Mouse (Mus musculus) adrenal gland, adult 8-10 months (tissue): ENCODE data around the gene Nrap. TPM values are rescaled to one million over a fixed set of nuclear protein-coding genes. Genes with fewer than 3 reads are reported as not detected.
"Not testable (repeated sequence)": the region's sequence is repeated elsewhere in the genome, so short reads cannot be mapped to it uniquely, and the experiment has no call there.

Experiments
- DNase-seq: peaks from one replicate; pipeline ENCODE4 v3.0.0; 2022
- total RNA-seq, 4 experiments: library from RNA; stranded (reverse); gene quantifications; 2 replicates each; pipeline ENCODE4 v1.2.4; 2022

Nrap gene
- under 1 TPM in 2 of 4 experiments, not detected in 2; 0.12 to 0.16 TPM for total RNA-seq

DNA sequence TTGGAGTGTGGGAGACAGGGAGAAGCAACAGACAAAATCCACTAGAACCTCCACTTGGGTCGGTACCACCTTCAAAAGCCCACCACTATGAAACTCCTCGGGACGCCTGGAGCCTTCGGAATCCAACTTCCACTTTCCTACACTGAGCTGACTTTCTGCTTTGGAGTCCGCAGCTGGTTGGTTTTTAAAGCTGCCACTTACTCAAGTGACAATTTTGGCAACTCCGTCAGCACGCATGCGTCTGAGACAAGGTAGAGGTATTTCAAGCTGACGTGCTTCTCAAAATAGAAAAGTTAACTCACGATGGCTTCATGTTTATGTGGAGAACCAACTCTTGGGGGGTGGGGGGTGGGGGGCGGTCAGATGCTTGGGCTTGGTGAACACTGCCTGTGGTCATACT is at the start of gene Nrap:
TSS of gene Nrap (minus strand) at position 159 of the 400 bp plus-strand sequence.
- no peak for DNase-seq

DNA sequence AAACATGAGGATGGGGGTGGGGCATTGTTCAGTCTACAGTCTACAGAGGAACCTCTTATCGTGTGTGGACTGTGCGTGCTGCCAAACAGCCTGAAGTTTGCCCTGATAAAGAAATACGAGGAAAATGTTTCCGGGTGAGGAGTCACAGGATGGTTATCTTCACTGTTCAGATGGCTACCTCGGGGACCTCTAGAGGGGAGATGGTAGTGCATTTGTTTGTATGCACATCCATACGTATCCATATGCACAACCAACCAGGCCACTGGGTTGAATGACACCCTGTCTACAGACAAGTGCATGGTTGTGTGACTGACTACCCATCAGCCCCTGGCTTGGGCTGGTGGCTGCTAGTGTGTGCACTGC is 49.2 kb upstream of the Nrap start:
- no peak for DNase-seq

DNA sequence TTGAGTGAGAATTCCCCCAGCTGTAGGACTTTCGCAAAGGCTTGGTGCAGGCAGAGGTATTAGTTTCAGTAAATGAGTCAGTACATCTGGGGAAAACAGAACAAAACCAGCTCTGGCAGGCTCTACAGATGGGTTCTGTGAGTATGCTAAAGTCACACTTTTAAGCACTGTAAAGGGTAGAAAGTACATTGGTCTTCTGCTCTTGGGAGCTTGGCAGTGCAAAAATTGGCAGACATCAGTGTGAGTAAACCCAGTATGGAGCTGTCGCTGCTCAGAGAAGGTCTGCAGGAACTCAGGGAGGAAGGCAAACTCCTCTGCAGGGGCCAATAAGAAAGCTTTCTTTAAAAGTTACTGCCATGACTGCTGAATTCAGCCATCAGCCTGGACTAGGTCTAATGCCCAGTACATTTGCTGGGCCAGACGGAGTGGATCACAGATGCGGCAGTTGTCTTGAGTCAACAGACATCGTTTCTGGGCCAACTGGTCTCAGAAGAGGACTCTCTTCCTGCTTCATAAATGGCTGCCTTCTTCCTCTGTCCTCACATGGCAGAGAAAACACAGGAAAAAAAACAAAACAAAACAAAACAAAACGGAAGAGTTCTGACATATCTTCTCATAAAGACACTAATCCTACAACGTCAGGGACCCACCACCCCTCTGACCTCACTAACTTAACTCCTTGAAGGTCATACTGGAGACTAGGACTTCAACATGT is 48.7 kb upstream of the Nrap start:
- DNase-seq: no peak

- DNase-seq: no peak
These were observed 46.5 kb upstream of the Nrap start for GRCm38 (mm10) chr19:56436380-56436779.

DNA sequence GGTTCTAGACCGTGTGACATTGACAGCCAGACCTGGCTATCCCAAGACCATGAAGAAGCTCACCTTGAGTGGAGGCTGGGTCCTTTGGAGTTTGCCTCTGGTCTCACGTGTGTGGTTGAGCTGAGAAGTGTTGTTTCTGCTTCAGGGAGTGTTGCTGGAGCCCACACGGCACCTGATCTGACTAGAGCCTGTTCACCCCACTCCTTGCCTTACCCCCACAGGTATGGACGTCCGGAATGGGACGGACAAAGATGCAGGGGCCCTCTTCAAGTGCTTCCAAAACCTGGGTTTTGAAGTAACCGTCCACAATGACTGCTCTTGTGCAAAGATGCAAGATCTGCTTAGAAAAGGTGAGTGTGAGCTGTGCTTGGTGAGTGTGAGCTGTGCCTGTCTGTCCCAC is 43.7 kb upstream of the Nrap start:
- DNase-seq: no peak

GRCm38 (mm10) chr19:56432706-56433105 is 42.9 kb upstream of the Nrap start:
- no peak for DNase-seq

DNA sequence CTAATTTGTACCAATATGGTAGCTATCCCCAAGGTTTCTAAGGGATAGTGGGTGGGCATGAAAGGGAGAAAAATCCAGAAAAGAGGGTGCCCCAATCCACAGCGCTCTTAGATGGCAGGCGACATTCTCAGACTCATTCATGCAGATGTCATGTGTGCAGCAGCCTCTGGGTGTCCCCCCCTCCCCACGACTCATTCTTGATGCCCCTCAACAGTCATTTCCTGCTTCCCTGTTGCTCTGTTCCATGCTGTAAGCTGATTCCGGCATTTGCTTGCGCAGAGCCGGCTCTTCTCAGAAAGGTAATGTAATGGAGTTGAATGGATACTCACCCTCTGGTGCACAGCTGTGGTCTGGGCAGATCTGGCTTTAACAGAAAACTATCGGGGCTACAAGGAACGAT is 40.5 kb upstream of the Nrap start:
- DNase-seq: no peak

DNA sequence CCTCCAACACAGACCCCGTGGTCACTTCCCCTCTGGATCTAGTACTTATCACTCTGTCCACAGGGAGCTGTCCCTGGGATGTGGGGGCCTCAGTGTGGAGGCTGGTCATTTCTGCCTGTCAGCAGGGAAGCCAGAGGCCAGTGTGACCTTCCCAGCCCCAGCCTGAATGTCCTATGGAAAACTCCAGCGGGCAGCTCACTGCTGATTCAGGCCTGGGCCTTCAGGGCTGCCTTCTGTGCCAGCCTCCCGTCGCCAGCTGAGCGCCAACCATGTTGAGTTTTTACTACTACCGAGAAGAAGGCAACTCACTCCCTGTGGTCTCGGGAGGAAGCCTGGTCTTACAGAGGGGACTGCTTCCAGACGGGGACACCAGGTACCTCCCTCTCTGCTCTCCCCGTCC is 35.7 kb upstream of the Nrap start:
- DNase-seq: peak; percentile 6

DNA sequence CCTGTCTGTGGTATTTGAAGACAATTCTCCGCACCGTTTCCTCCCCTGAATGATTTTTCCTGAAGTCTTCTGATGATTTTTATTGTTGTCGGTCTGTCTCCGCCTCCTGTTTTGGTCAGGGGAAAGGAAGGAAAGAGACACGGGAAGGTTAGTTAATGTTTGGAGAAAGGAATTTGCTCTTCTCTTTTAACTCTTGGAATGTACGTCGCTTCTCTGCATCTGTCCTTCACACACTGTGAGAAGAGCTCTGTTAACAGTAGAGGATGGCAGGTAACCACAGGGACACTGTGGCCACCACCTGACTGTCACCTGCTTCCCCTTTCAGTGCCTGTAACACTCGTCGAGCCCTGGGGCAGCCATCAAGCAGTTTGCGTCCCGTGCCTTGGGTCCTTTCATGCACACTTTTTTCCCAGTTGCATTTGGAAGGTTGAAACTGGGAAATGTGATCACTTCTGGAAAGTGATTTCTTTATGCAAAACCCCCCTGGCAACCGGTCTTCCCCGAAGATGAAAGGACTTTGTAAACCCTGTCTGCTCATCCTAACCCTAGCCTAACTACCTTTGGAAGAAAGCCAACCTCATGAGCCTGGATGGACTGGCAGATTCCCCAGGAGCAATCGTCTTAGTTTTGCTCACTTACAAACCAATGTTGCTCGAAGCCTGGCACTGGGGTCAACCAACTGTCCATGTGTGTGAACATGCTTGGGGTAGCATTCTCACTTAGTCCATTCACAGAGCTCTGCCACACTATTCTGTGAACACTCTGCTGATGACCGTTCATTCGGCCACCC is 35.0 kb upstream of the Nrap start:
- DNase-seq: no peak

DNA sequence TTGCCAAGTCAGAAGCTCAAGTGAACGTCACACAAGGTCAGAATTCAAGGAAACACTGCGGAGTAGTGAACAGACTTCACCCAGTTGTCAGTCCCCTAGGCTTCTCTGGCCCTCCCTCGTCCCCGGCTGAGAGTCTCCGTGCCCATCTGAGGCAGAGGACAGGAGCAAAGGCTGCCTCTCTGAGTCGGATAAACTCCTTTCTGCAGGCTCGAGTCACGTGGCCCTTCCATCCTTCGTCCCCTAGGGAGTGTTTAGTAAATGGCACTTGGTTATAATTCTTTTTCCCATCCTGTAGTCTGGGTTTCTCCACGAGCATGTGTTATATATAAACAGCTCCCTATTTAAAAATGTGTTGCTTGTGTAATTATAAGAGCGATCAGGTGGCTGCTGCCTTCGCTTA is 33.5 kb upstream of the Nrap start:
- no peak for DNase-seq

GRCm38 (mm10) chr19:56422476-56423338 is 32.9 kb upstream of the Nrap start:
- peak; percentile 64 for DNase-seq

GRCm38 (mm10) chr19:56420345-56420744 is 30.5 kb upstream of the Nrap start:
- DNase-seq: no peak

GRCm38 (mm10) chr19:56419452-56419851 is 29.6 kb upstream of the Nrap start:
- DNase-seq: no peak

DNA sequence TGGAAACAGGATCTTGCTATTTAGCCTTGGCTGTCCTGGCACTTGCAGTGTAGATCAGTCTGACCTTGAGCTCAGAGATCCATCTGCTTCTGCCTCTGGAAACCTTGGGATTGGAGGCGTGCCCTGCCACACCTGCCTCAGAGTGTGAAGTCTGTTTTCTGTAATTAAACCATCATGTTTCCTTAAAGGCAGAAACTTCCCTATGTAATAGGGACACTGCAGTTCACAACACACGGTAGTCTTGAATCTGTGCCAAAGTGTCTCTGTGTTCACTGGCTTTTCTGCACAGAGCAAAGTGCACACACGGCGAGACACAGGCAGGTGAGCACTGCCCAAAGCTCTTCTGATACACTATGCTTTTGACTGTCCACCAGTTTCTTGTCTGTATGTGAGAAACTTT is 28.6 kb upstream of the Nrap start:
- no peak for DNase-seq

DNA sequence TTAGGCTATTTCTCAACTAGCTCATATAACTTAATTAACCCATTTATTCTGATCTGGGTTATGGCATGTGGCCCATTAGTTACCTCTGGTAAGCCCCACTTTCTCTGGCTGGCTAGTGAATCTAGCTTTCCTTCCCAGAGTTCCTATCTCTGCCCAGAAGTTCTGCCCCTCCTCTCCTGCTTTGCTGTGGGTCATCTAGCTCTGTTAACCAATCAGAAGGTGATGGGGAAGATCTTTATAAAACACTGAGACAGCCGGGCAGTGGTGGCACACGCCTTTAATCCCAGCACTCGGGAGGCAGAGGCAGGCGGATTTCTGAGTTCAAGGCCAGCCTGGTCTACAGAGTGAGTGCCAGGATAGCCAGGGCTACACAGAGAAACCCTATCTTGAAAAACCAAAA is 20.0 kb upstream of the Nrap start:
- DNase-seq: not testable (repeated sequence)

DNA sequence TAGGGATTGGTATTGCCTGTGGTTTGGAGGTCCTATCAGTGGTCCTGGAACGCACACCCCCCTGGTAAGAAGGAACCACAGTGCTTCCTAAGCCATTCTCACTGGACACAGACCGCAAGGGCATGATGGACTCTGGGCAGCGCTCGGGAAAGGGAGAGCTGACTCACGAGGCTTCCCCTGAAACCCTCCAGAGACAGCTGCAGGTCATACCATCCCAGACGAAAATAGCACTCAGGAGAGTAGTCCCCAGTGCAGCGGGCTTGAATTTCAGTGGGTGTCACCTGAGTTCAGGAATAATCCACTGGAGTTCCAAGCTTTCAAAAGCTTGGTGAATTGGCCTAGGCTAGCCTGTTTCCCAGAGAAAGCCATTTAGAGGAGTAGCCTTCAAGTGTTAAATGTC is 16.7 kb upstream of the Nrap start:
- DNase-seq: no peak

DNA sequence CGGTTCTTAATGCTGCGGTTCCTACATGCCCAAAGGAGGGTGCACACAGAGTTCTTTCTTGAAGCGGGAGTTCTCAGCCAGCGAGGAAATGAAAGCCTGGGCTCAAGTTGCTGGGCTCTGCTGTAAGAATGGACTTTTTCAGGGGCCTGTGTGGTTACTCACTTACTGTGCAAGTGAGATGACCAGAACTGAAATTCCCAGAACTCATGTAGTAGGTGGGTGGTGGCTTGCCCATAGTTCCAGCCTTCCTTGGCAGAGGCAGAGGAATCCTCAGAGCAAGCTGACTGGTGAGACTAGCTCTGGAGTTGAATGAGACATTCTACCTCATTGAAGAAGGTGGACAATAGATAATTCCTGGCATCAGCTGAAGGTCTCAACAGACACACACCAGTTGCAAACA is 16.0 kb upstream of the Nrap start:
- DNase-seq: no peak

- DNase-seq: no peak
These were observed 12.0 kb upstream of the Nrap start for GRCm38 (mm10) chr19:56401864-56402263.

DNA sequence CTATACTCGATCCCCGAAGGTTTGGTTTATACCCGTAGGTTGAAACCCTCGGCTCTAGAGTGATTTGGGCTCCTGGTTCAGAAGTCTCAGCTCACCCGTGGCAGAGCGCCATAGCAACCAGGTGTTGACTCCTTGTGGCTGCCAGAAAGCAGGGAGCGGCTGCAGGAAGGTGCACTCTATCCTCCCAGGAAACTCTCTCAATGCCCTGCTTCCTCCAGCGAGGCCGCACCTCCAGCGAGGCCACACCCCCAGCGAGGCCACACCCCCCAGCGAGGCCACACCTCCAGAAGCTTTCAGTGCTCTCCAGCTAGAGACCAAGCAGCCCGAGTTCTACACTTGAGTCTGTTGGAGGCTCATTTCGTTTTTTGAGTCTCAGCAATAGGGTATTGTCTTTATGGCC is 10.4 kb upstream of the Nrap start:
- DNase-seq: peak; percentile 53

DNA sequence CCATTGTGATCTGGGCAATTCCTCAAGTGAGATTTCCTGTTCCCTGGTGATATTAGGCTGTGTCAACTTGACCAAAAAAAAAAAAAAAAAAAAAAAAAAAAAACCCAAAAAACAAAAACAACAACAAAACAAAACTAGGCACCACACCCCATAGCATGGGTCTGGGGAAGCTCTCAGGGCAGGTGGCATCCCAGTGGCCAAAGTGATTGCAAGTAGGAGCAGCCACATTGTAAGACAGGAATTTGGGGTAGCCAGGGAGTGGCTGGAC is 8.6 kb upstream of the Nrap start:
- no peak for DNase-seq

DNA sequence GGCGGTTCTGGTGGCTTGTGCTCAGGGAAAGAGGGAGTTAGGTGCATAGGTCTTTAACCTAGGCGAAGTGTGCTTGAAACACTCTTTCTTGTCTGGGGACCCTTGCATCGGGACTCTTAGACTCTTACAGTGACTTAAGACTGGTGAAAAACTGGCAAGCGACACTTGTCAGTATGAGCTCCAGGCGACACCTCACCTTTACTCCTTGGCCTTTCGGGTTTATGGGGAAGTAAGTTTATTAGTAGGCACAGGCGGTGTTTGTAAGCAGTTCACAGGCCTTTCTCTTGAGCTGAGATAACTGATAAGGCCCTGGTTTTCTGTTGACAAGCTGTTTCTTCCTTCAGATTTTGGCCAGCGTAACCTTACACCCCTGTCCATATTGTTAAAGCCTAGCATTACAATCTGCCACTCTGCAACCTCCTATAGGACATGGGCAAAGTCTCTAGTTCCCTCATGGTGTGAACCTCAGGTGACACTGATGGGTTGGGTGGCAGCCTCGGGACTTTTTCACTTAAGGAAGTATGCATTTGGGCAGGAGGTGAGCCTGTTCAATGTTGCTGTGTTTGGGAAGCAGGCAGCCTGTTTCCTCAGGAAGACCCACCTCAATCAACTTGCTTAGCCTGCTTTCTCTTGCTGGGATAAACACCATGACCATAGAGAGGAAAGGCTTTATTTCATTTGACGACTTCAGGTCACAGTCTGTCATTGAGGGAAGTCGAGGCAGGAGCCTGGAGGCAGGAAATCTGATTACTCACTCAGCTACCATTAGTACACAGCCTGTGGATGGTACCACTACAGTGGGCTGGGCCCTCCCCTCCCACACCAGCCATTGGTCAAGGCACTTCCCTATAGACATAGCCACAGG is 8.1 kb upstream of the Nrap start:
- DNase-seq: no peak
